Mouse (Mus musculus): ENCODE measurements around the gene Cog1. TPM values are rescaled to one million over a fixed set of nuclear protein-coding genes. Genes with fewer than 3 reads are reported as not detected.
"Not testable (repeated sequence)": the region's sequence is repeated elsewhere in the genome, so short reads cannot be mapped to it uniquely, and the experiment has no call there.

Cog1 gene
- total RNA-seq, 1 experiment from 2014 or later, result 19.2 TPM

DNA sequence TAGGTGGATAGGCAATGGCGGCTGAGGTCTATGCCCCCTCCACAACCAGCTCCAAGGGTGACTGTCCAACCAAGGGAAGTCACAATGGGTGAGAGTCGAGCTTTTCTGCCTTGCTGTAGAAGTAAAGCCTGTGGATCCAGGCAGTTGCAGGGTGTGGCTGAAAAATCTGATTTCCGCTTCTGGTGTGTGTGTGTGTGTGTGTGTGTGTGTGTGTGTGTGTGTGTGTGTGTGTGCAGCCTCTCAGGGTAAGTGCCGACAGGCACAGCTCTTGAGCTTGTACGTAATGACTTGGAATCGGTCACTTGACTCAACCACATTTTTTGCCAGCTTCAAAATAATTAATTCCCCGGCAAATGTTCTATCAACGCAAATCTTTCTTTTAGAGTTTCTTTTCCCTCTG lies 17.7 kb upstream of the Cog1 start:
- no peak for ATAC-seq (replicated peaks; ENCODE audit: low read depth, poor library complexity, severe bottlenecking)

DNA sequence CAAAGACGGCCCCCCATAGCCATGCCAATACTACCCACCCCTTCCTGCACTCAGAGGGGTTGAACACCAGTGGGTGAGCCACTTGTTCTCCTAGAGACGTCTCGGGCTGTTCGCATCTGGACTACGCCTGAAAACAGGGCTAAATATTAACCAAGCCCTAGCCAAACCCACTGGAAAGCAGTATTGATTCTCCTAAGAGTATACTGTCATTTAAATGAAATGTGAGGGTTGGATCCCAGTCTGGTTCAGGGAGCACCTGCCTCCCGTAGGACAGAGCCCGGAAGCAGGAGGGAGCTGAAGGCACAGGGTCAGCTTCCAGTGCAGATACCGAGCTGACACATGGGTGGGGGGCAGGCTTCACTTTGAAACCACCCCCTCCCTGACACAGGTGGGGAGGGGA lies 17.1 kb upstream of the Cog1 start:
- no peak for ATAC-seq (replicated peaks; ENCODE audit: low read depth, poor library complexity, severe bottlenecking)

DNA sequence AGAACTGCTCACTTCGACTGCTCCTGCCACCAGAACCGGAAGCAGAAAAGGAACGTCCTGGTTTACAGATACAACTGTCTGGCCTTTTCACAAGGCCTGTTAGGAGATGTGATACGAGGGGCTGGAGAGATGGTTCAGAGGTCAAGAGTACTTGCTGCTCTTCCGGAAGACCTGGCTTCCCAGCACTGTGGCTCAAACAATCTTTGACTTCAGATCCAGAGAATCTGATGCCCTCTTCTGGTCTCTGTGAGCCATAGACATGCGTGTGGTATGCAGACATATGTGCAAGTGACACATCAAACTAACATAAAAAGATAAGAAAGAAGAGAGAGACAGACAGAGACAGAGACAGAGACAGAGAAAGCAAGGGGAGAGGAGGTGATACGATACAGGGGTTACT lies 16.7 kb upstream of the Cog1 start:
- no peak for ATAC-seq (replicated peaks; ENCODE audit: low read depth, poor library complexity, severe bottlenecking)

DNA sequence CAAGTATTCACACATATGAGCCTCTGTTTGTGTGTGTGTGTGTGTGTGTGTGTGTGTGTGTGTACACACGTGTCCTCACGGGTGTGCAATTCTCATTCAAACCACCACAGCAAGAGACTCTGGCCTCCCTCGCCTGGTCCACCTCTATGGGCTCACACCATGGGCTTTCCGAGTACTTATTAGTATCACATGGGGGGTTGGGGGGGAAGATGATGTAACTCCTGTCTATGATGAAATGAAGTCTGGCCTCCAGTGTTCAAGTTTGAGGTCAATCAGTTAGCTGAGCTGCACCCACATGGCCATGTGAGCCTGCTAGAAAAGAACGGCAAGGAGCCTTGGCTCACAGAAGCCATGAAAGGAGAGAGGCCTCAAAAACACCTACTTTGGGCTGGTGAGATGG lies 15.6 kb upstream of the Cog1 start:
- ATAC-seq (replicated peaks; ENCODE audit: low read depth, poor library complexity, severe bottlenecking), result no peak

DNA sequence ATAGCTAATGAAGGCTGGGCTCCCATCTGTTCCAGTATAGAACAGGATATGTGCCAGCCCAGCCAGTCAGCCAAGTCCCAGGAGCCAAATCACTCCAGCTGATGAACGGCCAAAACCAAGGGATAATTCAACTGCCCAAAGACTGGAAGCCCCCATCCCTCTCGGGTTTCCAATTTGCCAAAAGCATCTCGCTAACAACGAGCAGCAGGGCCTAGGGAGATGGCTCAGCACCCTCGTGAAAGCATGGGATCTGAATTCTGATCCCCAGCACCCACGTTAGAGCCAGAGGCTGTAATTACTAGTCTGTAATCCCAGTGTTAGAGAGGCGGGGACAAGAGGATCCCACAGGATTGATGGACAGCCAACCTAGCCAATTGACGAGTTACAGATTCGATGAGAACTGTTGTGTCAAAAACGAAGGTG lies 14.3 kb upstream of the Cog1 start:
- no peak for ATAC-seq (replicated peaks; ENCODE audit: low read depth, poor library complexity, severe bottlenecking)

- ATAC-seq (replicated peaks; ENCODE audit: low read depth, poor library complexity, severe bottlenecking), result peak; percentile 51
Observed at GRCm38 (mm10) chr11:113638680-113639079, 10.3 kb upstream of the Cog1 start.

GRCm38 (mm10) chr11:113645181-113645580 lies 3.8 kb upstream of the Cog1 start:
- no peak for ATAC-seq (replicated peaks; ENCODE audit: low read depth, poor library complexity, severe bottlenecking)

DNA sequence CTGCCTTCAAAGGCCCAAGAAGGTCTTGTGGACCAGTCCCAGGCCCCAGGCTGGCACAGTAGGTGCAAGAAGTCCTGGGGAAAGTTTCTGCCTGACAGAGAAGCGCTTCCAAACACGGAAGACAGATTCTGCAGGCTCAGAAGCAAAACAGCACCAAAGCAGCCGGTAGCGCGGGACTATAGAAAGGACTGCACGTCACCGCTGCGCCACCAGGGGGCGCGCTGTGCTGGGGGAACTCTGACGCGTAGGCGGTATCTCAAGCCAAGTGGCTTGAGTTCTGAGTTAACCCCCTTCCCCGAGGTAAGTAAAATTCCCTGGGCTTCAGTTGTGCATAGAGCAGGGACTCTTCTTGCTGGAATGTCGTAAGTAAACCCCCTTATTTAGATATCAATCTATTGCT lies 817 bp upstream of the Cog1 start:
- peak; percentile 73 for ATAC-seq (replicated peaks; ENCODE audit: low read depth, poor library complexity, severe bottlenecking)

DNA sequence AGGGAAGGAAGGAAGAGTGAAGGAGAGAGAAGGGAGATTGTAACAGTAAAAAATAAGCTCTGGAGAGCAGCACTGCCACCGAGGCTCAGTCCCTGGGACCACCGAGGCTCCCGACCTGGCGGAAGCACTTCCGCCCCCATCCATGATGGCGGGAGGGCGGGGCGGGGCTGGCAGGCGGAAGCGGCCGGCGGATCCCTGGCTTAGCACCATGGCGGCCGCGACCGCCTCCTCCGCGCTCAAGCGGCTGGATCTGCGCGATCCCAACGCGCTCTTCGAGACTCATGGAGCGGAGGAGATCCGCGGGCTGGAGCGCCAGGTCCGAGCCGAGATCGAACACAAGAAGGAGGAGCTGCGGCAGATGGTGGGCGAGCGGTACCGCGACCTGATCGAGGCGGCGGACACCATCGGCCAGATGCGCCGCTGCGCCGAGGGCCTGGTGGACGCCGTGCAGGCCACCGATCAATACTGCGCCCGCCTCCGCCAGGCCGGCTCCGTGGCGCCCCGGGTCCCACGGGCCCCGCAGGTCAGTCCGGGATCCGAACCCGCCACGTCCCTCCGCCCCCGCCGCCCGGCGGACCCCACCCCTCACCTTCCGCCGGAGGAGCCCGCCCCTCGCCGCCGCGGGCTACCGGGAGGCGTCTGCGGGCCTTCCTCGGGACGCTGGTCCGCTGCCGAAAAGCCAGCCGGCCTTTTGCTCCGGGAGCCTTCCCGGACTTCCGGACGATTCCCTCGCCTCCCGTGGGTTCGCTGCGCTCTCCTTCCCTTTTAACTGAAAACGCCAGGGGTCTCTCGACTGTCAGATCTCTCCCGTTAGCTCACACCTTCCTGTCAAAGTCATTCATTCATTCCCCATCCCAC lies 613 bp downstream of the Cog1 start, which contains the start of gene Slc39a11:
Slc39a11 (minus strand) TSS at position 727 of the 858 bp plus-strand sequence.
- peak; percentile 49 for ATAC-seq (replicated peaks; ENCODE audit: low read depth, poor library complexity, severe bottlenecking)

DNA sequence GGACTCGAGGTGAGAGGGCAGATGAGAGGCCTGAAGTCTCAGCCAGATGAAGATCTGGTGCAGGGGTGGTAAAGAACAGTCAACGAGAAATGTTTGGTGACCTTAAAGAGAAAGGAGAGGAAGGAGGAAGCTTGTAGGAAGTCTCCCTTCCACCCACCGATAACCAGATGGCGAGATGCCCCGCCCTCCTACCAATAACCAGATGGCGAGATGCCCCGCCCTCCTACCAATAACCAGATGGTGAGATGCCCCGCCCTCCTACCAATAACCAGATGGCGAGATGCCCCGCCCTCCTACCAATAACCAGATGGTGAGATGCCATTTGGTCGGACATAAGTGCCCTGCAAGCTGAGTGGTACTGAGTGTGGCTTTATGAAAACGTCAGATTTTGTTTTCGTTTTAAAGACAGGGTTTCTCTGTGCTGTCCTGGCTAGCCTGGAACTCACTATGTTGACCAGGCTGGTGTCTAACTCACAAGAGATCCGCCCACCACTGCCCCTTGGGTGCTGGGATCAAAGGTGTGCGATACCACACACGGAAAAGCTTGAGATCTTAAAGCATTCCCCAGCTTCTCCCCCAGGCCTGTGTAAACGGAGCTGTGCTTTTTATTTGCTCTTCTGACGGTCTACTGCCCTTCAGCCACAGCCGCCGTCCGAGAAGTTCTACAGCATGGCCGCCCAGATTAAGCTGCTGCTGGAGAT lies 2.4 kb downstream of the Cog1 start:
- peak; percentile 40 for ATAC-seq (replicated peaks; ENCODE audit: low read depth, poor library complexity, severe bottlenecking)

GRCm38 (mm10) chr11:113651907-113652273 lies 2.9 kb downstream of the Cog1 start:
- no peak for ATAC-seq (replicated peaks; ENCODE audit: low read depth, poor library complexity, severe bottlenecking)

DNA sequence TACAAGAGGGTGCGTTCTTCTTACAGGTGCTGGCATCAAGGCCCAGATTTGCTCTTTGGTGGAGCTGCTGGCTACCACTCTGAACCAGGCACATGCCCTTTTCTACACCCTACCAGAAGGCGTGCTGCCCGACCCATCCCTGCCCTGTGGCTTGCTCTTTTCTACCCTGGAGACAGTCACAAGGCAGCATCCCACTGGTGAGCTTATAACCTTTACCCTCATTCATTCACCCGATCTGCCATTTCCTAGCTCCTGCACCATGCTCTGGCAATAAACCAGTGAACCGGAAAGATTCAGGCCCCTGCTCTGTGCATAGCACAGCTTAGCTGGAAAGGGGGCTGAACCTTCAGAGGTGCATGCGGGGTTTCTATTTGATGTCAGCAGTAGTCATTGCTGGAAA lies 3.5 kb downstream of the Cog1 start:
- no peak for ATAC-seq (replicated peaks; ENCODE audit: low read depth, poor library complexity, severe bottlenecking)

GRCm38 (mm10) chr11:113654105-113654504 lies 5.1 kb downstream of the Cog1 start:
- ATAC-seq (replicated peaks; ENCODE audit: low read depth, poor library complexity, severe bottlenecking), result no peak

GRCm38 (mm10) chr11:113654561-113655270 lies 5.7 kb downstream of the Cog1 start:
- no peak for ATAC-seq (replicated peaks; ENCODE audit: low read depth, poor library complexity, severe bottlenecking)

- no peak for ATAC-seq (replicated peaks; ENCODE audit: low read depth, poor library complexity, severe bottlenecking)
Observed at GRCm38 (mm10) chr11:113656511-113656932, 7.6 kb downstream of the Cog1 start.

GRCm38 (mm10) chr11:113657221-113657620 lies 8.3 kb downstream of the Cog1 start:
- ATAC-seq (replicated peaks; ENCODE audit: low read depth, poor library complexity, severe bottlenecking), result no peak

GRCm38 (mm10) chr11:113658319-113658718 lies 9.3 kb downstream of the Cog1 start:
- no peak for ATAC-seq (replicated peaks; ENCODE audit: low read depth, poor library complexity, severe bottlenecking)

GRCm38 (mm10) chr11:113658763-113659162 lies 9.8 kb downstream of the Cog1 start:
- no peak for ATAC-seq (replicated peaks; ENCODE audit: low read depth, poor library complexity, severe bottlenecking)

GRCm38 (mm10) chr11:113660213-113660612 lies 11.2 kb downstream of the Cog1 start:
- not testable (repeated sequence) for ATAC-seq (replicated peaks; ENCODE audit: low read depth, poor library complexity, severe bottlenecking)

- ATAC-seq (replicated peaks; ENCODE audit: low read depth, poor library complexity, severe bottlenecking), result peak; percentile 78
Observed at GRCm38 (mm10) chr11:113660940-113661339, 12.0 kb downstream of the Cog1 start.

Measured in common myeloid progenitor, adult 5-6 weeks (primary cell).